Mouse (Mus musculus): ENCODE results near the gene Best2. TPM values are rescaled to one million over a fixed set of nuclear protein-coding genes. Genes with fewer than 3 reads are reported as not detected.

The Best2 gene
- polyA plus RNA-seq, 1 experiment from 2014 or later: not detected

DNA sequence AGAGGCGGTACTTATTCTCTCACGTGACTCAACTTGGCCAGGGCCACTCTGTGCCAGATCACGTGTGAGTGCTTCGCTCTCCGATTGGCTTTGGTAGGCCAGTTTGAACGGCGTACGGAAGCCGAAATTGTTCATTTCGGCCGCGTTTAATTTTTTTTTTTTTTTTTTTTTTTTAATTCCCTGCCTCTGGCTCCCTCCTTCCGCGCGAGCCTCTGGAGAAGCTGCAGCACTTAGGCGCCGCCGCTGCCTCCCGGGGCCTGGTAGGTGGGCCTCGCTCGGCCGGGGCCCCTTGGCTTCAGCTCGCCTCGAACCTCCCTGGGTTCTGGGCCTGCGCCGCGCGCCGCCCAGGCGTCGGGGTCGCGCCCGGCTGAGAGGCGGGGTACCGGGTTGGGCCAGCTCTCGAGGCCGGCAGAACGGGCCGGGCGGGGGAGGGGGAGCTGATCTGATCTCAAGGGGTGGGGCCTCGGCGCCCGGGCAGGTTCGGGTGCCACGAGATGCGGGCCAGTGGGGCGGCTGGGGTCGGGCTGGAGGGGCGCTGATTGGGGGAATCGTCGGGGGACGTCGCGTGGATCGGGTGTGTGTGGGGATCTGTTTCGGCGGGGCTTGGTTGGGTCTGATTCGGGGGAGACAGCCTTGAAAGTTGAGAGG, 22.5 kb upstream of the Best2 start, which contains the start of gene Tnpo2:
TSS of gene Tnpo2 (plus strand) at position 198 of the 648 bp plus-strand sequence.
- Histone ChIP-seq H3K27ac (replicated peaks in 1 of 2; ENCODE audit: control insufficient read depth in 1 of 2, insufficient read depth in 1 of 2, low read depth in 2 of 2, low read length in 2 of 2) (peak within 1 kb of the TSS; percentile 99), H3K4me1 (ENCODE audit: control insufficient read depth in 2 of 2, insufficient read depth in 2 of 2, low read length in 2 of 2) (peaks cover 0 to 22% of the 10 kb centered on the region in 2 experiments; a peak in 3 of 4 replicates), H3K4me2 (ENCODE audit: low read length) (peak within 1 kb of the TSS; percentile 96), H3K9me3 (ENCODE audit: control insufficient read depth, low read length) (no peaks in the 10 kb centered on the region), H3K36me3 (ENCODE audit: control insufficient read depth, insufficient read depth, low read length) (peaks cover 44% of the 10 kb centered on the region), H3K9ac (ENCODE audit: low read length) (peak within 1 kb of the TSS; percentile 92), H3K27me3 (ENCODE audit: control insufficient read depth, insufficient read depth, low read length) (no peaks in the 10 kb centered on the region), H3K4me3 (ENCODE audit: control insufficient read depth in 1 of 2, insufficient read depth in 1 of 2, low read depth in 1 of 2, low read length in 2 of 2) (peak within 1 kb of the TSS; percentile 84 to 96)
- WGBS: under 1% methylated on average over 59 of the region's 59 CpGs
- ATAC-seq (ENCODE audit: insufficient number of reproducible peaks, insufficient read depth, low FRiP score, low read depth): peak; percentile 92

DNA sequence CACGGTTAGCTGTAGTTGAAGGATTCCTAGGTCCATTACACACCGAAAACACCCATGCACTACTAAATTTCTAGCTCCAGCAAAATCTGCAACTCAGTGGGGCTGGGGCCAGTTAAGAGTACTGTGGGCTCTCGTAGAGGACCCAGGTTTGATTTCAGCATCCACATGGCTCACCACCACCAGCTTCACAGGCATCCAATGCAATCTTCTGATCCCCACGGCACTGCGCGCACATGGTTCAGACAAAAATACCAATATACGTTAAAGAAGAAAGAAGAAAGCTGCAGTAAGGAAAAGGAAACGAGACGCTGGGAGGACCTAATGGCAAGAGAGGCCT, 22.0 kb upstream of the Best2 start:
- Histone ChIP-seq H3K27me3 (ENCODE audit: control insufficient read depth, insufficient read depth, low read length) (no peaks in the 10 kb centered on the region), H3K27ac (replicated peaks in 1 of 2; ENCODE audit: control insufficient read depth in 1 of 2, insufficient read depth in 1 of 2, low read depth in 2 of 2, low read length in 2 of 2) (peak overlapping the region; percentile 87 to 99), H3K4me1 (ENCODE audit: control insufficient read depth in 2 of 2, insufficient read depth in 2 of 2, low read length in 2 of 2) (peaks cover 0 to 22% of the 10 kb centered on the region in 2 experiments; a peak in 3 of 4 replicates), H3K36me3 (ENCODE audit: control insufficient read depth, insufficient read depth, low read length) (peaks cover 44% of the 10 kb centered on the region), H3K9me3 (ENCODE audit: control insufficient read depth, low read length) (no peaks in the 10 kb centered on the region), H3K9ac (ENCODE audit: low read length) (peak overlapping the region; percentile 92), H3K4me3 (ENCODE audit: control insufficient read depth in 1 of 2, insufficient read depth in 1 of 2, low read depth in 1 of 2, low read length in 2 of 2) (peak overlapping the region; percentile 79 to 84), H3K4me2 (ENCODE audit: low read length) (peak overlapping the region; percentile 82)
- WGBS: under 1% methylated on average over 9 of the region's 9 CpGs
- ATAC-seq (ENCODE audit: insufficient number of reproducible peaks, insufficient read depth, low FRiP score, low read depth): peak; percentile 38

DNA sequence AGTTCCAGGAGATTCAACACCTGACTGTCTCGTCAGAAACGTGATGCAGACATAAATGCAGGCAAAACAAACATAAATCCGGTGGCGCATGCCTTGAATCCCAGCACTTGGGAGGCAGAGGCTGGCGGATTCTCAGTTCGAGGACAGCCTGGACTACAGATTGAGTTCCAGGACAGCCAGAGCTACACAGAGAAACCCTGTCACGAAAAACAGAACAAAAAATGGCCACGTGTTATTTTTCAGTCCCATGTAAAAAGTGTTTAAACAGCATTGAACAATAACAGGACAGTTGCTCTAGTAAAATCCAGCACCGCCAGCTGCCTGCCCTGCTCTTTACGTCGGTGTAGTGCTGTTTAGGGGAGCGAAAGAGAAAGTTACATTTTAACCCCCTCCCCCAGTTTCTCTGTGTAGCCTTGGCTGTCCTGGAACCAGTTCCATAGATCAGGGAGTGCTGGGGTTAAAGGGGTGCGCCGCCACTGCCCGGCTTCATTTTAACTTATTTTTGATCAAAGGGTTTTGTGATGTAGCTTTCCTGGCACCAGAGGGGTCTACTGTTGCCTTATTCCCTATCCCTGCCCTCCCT, 21.5 kb upstream of the Best2 start:
- Histone ChIP-seq H3K4me1 (ENCODE audit: control insufficient read depth in 2 of 2, insufficient read depth in 2 of 2, low read length in 2 of 2) (peaks cover 0 to 22% of the 10 kb centered on the region in 2 experiments; a peak in 3 of 4 replicates), H3K27me3 (ENCODE audit: control insufficient read depth, insufficient read depth, low read length) (no peaks in the 10 kb centered on the region), H3K9ac (ENCODE audit: low read length) (peak overlapping the region; percentile 92), H3K4me3 (ENCODE audit: control insufficient read depth in 1 of 2, insufficient read depth in 1 of 2, low read depth in 1 of 2, low read length in 2 of 2) (peak overlapping the region; percentile 79 to 84), H3K9me3 (ENCODE audit: control insufficient read depth, low read length) (no peaks in the 10 kb centered on the region), H3K4me2 (ENCODE audit: low read length) (peak overlapping the region; percentile 82), H3K36me3 (ENCODE audit: control insufficient read depth, insufficient read depth, low read length) (peaks cover 43% of the 10 kb centered on the region), H3K27ac (replicated peaks in 1 of 2; ENCODE audit: control insufficient read depth in 1 of 2, insufficient read depth in 1 of 2, low read depth in 2 of 2, low read length in 2 of 2) (peak overlapping the region; percentile 87 to 99)
- ATAC-seq (ENCODE audit: insufficient number of reproducible peaks, insufficient read depth, low FRiP score, low read depth): no peak
- under 1% methylated on average over 15 of the region's 15 CpGs for WGBS

DNA sequence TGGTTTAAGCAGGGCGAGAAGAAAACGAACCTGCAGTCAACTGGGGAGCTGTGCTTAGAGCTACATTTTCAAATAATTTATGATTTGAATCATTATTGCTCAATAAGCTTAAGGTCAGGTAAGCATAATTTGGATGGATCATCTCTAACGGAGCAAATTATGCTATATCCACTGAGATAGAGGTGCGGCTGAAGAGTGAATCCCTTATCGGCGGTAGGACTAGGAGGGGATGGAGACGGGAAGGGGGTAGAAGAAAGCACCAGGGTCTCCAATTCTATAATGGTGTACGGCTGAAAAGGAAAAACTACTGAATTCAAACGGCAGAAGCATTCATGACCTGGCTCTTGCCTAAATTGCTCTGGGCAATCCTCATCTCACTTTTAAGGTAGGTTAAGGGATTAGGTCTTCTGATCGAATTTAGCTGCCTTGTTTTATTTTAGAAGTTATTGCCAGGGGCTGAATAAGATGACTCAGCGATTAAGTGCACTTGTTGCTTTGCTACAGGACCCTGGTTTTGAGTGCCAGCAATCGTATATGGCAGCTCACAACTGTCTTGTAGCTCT, 20.9 kb upstream of the Best2 start:
- Histone ChIP-seq H3K4me1 (ENCODE audit: control insufficient read depth in 2 of 2, insufficient read depth in 2 of 2, low read length in 2 of 2) (peaks cover 0 to 22% of the 10 kb centered on the region in 2 experiments; a peak in 3 of 4 replicates), H3K4me3 (ENCODE audit: control insufficient read depth in 1 of 2, insufficient read depth in 1 of 2, low read depth in 1 of 2, low read length in 2 of 2) (peak overlapping the region; percentile 79 to 84), H3K4me2 (ENCODE audit: low read length) (peak overlapping the region; percentile 82), H3K27me3 (ENCODE audit: control insufficient read depth, insufficient read depth, low read length) (no peaks in the 10 kb centered on the region), H3K27ac (replicated peaks in 1 of 2; ENCODE audit: control insufficient read depth in 1 of 2, insufficient read depth in 1 of 2, low read depth in 2 of 2, low read length in 2 of 2) (peak overlapping the region; percentile 87 to 99), H3K36me3 (ENCODE audit: control insufficient read depth, insufficient read depth, low read length) (peaks cover 43% of the 10 kb centered on the region), H3K9ac (ENCODE audit: low read length) (peak overlapping the region; percentile 92), H3K9me3 (ENCODE audit: control insufficient read depth, low read length) (no peaks in the 10 kb centered on the region)
- WGBS: 5% methylated on average over 12 of the region's 12 CpGs
- ATAC-seq (ENCODE audit: insufficient number of reproducible peaks, insufficient read depth, low FRiP score, low read depth): no peak

DNA sequence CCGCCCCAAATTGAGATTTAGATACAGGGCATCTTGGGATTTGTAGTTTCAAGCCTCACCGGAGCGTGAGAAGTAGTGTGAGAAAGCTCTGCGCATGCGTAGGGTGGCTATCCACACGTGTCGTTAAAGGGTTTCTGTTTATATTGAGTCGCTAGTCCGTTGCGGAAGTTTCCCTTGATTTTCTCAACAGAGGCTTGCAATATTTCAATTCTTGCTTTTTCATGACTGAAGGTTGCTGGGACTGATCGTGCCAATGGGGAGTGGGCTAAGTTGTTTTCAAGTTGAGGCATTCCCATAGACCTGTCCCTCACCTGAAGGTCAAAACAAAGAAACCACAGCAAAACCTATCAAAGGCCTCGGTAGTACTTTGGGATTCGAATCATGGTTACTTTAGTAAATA, 20.4 kb upstream of the Best2 start:
- Histone ChIP-seq H3K36me3 (ENCODE audit: control insufficient read depth, insufficient read depth, low read length) (peaks cover 43% of the 10 kb centered on the region), H3K4me1 (ENCODE audit: control insufficient read depth in 2 of 2, insufficient read depth in 2 of 2, low read length in 2 of 2) (peaks cover 0 to 21% of the 10 kb centered on the region in 2 experiments; a peak in 3 of 4 replicates), H3K9me3 (ENCODE audit: control insufficient read depth, low read length) (no peaks in the 10 kb centered on the region), H3K9ac (ENCODE audit: low read length) (peak overlapping the region; percentile 92), H3K27ac (replicated peaks in 1 of 2; ENCODE audit: control insufficient read depth in 1 of 2, insufficient read depth in 1 of 2, low read depth in 2 of 2, low read length in 2 of 2) (peak overlapping the region; percentile 6 to 99; a peak in 1 of 4 replicates), H3K4me2 (ENCODE audit: low read length) (peak overlapping the region; percentile 82), H3K27me3 (ENCODE audit: control insufficient read depth, insufficient read depth, low read length) (no peaks in the 10 kb centered on the region), H3K4me3 (ENCODE audit: control insufficient read depth in 1 of 2, insufficient read depth in 1 of 2, low read depth in 1 of 2, low read length in 2 of 2) (peak overlapping the region; percentile 33 to 84)
- 4% methylated on average over 13 of the region's 13 CpGs for WGBS
- ATAC-seq (ENCODE audit: insufficient number of reproducible peaks, insufficient read depth, low FRiP score, low read depth): no peak

DNA sequence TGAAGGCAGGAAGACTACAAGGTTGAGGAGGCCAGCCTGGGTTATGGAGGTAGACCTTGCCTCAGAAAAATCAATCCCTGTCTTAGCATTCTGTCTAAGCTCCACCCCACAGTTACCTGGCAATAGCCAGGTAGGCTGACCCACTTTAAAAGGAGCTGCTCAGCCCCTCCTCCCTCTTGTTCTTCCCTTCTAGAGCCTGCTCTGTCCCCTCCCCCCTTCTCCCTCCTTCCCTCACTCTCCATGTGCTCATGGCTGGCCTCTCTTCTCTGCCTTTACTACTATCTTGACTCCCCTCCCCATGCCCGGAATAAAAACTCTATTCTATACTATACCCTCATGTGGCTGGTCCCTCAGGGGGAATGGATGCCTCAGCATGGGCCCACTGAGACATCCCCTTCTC, 19.5 kb upstream of the Best2 start:
- H3K27ac ChIP-seq (replicated peaks in 1 of 2; ENCODE audit: control insufficient read depth in 1 of 2, insufficient read depth in 1 of 2, low read depth in 2 of 2, low read length in 2 of 2): no peak overlapping the region
- no peaks in the 10 kb centered on the region for H3K27me3 ChIP-seq (ENCODE audit: control insufficient read depth, insufficient read depth, low read length)
- no peak for ATAC-seq (ENCODE audit: insufficient number of reproducible peaks, insufficient read depth, low FRiP score, low read depth)
- WGBS: 61% methylated on average over 1 of the region's 1 CpGs
- H3K36me3 ChIP-seq (ENCODE audit: control insufficient read depth, insufficient read depth, low read length): peaks cover 50% of the 10 kb centered on the region
- no peak overlapping the region for H3K9ac ChIP-seq (ENCODE audit: low read length)
- H3K9me3 ChIP-seq (ENCODE audit: control insufficient read depth, low read length): no peaks in the 10 kb centered on the region
- H3K4me1 ChIP-seq (ENCODE audit: control insufficient read depth in 2 of 2, insufficient read depth in 2 of 2, low read length in 2 of 2): peaks cover 0 to 22% of the 10 kb centered on the region in 2 experiments; a peak in 3 of 4 replicates
- H3K4me2 ChIP-seq (ENCODE audit: low read length): no peak overlapping the region
- no peak overlapping the region for H3K4me3 ChIP-seq (ENCODE audit: control insufficient read depth in 1 of 2, insufficient read depth in 1 of 2, low read depth in 1 of 2, low read length in 2 of 2)

DNA sequence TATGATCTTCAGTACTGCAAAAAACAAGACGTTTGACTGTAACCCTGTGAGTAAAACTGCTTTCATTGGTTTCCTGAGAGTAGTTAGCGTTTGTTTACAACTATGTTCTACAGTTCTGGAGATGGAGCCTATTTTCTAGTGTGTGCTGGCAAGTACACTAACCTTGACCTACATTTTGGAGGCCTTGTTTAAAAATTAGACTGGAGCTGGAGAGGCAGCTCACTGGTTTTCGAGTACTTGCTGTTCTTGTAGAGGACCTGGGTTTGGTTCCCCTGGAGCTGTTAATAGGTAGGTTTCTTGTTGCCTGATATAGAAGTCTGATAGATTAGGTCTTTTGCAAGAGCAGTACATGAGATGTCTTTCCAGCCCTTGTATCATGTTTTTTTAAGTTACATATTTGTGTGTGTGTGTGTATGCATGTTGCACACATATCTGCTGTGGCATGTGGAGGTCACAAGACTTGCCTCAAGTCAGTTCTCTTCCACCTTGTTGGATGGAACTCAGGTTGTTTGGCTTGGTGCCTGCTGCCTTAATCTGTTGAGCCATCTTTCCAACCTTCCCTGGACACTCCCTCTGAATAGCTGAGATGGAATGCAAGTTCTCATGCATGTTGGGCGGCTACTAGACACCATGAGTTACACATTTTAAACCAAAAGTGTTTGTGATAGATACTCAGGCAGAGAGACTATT, 18.4 kb upstream of the Best2 start:
- 75% methylated on average over 4 of the region's 4 CpGs for WGBS

More for the DNA sequence above, 18.4 kb upstream of the Best2 start:
- peaks cover 53% of the 10 kb centered on the region for H3K36me3 ChIP-seq (ENCODE audit: control insufficient read depth, insufficient read depth, low read length)
- no peaks in the 10 kb centered on the region for H3K9me3 ChIP-seq (ENCODE audit: control insufficient read depth, low read length)
- no peak overlapping the region for H3K9ac ChIP-seq (ENCODE audit: low read length)
- H3K27ac ChIP-seq (replicated peaks in 1 of 2; ENCODE audit: control insufficient read depth in 1 of 2, insufficient read depth in 1 of 2, low read depth in 2 of 2, low read length in 2 of 2): no peak overlapping the region
- ATAC-seq (ENCODE audit: insufficient number of reproducible peaks, insufficient read depth, low FRiP score, low read depth): no peak
- H3K4me1 ChIP-seq (ENCODE audit: control insufficient read depth in 2 of 2, insufficient read depth in 2 of 2, low read length in 2 of 2): peaks cover 4 to 27% of the 10 kb centered on the region in 2 experiments
- no peak overlapping the region for H3K4me3 ChIP-seq (ENCODE audit: control insufficient read depth in 1 of 2, insufficient read depth in 1 of 2, low read depth in 1 of 2, low read length in 2 of 2)
- no peak overlapping the region for H3K4me2 ChIP-seq (ENCODE audit: low read length)
- H3K27me3 ChIP-seq (ENCODE audit: control insufficient read depth, insufficient read depth, low read length): no peaks in the 10 kb centered on the region
